Mouse (Mus musculus) cerebellum, adult 2 months (tissue): ENCODE measurements at regions not wholly inside any gene's neighbourhood (a gene's known extent, or its start where the extent isn't known, plus 50 kb on each side); places are given as distances from the start of the nearest gene placed in this dataset.

Experiments used
- DNase-seq, 2 experiments: peaks; one replicate each; pipeline ENCODE4 v3.0.0; 2021
- H3K27ac ChIP-seq: fragments of 200-500 bp; 2 replicates; pipeline ENCODE4 v1.5.1; 2012; ENCODE audit warnings: low read length, control low read depth, inconsistent platforms; ENCODE audit not compliant: insufficient read depth
- H3K27me3 ChIP-seq: fragments of 200-500 bp; 2 replicates; pipeline ENCODE4 v1.6.1; 2012; ENCODE audit warnings: inconsistent platforms, mild to moderate bottlenecking, low read length, moderate library complexity; ENCODE audit not compliant: control insufficient read depth, insufficient read depth
- H3K4me1 ChIP-seq: fragments of 200-500 bp; 2 replicates; pipeline ENCODE4 v1.6.1; 2011; ENCODE audit warnings: low read length; ENCODE audit not compliant: control insufficient read depth, insufficient read depth
- H3K4me3 ChIP-seq: fragments of 200-500 bp; replicated peaks from 2 replicates; pipeline ENCODE3; 2011; ENCODE audit warnings: mild to moderate bottlenecking, low read depth, low read length, control low read depth; ENCODE audit not compliant: insufficient read depth
- CTCF ChIP-seq: fragments of 200-500 bp; IDR thresholded peaks from 2 replicates; pipeline ENCODE4 v1.5.1; 2011; ENCODE audit warnings: low read depth, mild to moderate bottlenecking, control low read depth, low read length, moderate library complexity, borderline replicate concordance; ENCODE audit not compliant: insufficient read depth
- POLR2A ChIP-seq: fragments of 200-500 bp; IDR thresholded peaks from 2 replicates; pipeline ENCODE4 v1.6.1; 2011; ENCODE audit warnings: low read length, control low read depth, borderline replicate concordance; ENCODE audit not compliant: insufficient read depth
- WGBS: fragments of 180-500 bp; shearing (Covaris S2); methylation state at CpG from one replicate; pipeline ENCODE4 v1.1.7; 2018; 5-methylcytosine and 5-hydroxymethylcytosine counted together

- no peak for DNase-seq
- TF ChIP-seq POLR2A (no peak), CTCF (no peak)
- peaks cover 9% of the 10 kb centered on the region for H3K4me1 ChIP-seq
- H3K4me3 ChIP-seq = no peak overlapping the region
- no peak overlapping the region for H3K27ac ChIP-seq
- 96% methylated on average over 2 of the region's 2 CpGs for WGBS
- no peaks in the 10 kb centered on the region for H3K27me3 ChIP-seq
These were observed 50.3 kb upstream of the Nck2 start for GRCm38 (mm10) chr1:43394035-43394434.
